Mouse (Mus musculus) embryonic fibroblast, embryonic 13.5 days (primary cell): ENCODE results near the gene Hist1h4c.

ENCODE experiments used
- CTCF ChIP-seq: IDR thresholded peaks from 2 replicates; pipeline ENCODE4 v1.5.1; 2011; ENCODE audit warnings: mild to moderate bottlenecking, control low read depth, low read length, moderate library complexity, borderline replicate concordance; ENCODE audit not compliant: insufficient read depth
- POLR2A ChIP-seq: IDR thresholded peaks from 2 replicates; pipeline ENCODE4 v1.6.1; 2011; ENCODE audit warnings: low read depth, mild to moderate bottlenecking, control low read depth, low read length, moderate library complexity

DNA sequence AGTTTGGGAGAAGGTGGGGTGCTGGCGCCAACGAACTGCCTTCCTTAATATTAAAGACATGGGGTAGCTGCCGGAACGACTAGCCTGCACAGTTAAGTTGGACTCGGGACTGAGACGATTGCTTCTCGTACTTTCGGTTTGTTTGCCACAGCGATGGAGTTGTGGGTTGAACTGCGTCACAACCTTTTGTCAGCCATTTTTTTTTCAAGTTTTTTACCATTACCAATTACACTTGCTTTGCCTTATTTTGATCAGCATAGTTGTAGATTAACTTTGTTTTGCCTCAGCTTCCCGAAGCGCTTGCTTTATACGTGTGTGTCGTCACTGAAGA is 41.6 kb upstream of the Hist1h4c start:
- TF ChIP-seq POLR2A, result peak; percentile 67
- no peak for TF ChIP-seq CTCF
